Mouse (Mus musculus) ES-Bruce4 (cell line): ENCODE results near the gene Crebrf.

Source experiments
- CTCF ChIP-seq: IDR thresholded peaks from one replicate; pipeline ENCODE4 v1.8.1; 2011; ENCODE audit warnings: low read depth, low read length
- POLR2A ChIP-seq: IDR thresholded peaks from one replicate; pipeline ENCODE4 v1.8.1; 2011; ENCODE audit warnings: low read length; ENCODE audit not compliant: insufficient read depth

- TF ChIP-seq CTCF (no peak), POLR2A (no peak)
Observed at GRCm38 (mm10) chr17:26689810-26690209, 25.6 kb upstream of the Crebrf start.
